Mouse (Mus musculus) midbrain, embryonic 12.5 days (tissue): ENCODE measurements around the gene Mrpl55. TPM values are rescaled to one million over a fixed set of nuclear protein-coding genes. Genes with fewer than 3 reads are reported as not detected.

Experiments used
- ATAC-seq: fragments of 200-750 bp; cut with Nextera tagmentation; 2 replicates; pipeline ENCODE4 v1.8.0; 2017; ENCODE audit warnings: low read depth, moderate TSS enrichment, moderate library complexity; ENCODE audit not compliant: low FRiP score
- H3K27ac ChIP-seq: fragments of 300-500 bp; sonication (generic); replicated peaks from 2 replicates; pipeline ENCODE4 v1.5.1; 2016; ENCODE audit warnings: mild to moderate bottlenecking
- H3K27me3 ChIP-seq: fragments of 300-500 bp; sonication (generic); 2 replicates; pipeline ENCODE4 v1.6.1; 2016; ENCODE audit warnings: mild to moderate bottlenecking
- H3K36me3 ChIP-seq: fragments of 300-500 bp; sonication (generic); 2 replicates; pipeline ENCODE4 v1.6.1; 2016
- H3K4me1 ChIP-seq: fragments of 300-500 bp; sonication (generic); 2 replicates; pipeline ENCODE4 v1.6.1; 2016
- H3K4me2 ChIP-seq: fragments of 300-500 bp; sonication (generic); replicated peaks from 2 replicates; pipeline ENCODE4 v1.6.1; 2016; ENCODE audit warnings: mild to moderate bottlenecking, moderate library complexity
- H3K4me3 ChIP-seq: fragments of 300-500 bp; sonication (generic); 2 replicates; pipeline ENCODE4 v1.5.1; 2016; ENCODE audit warnings: mild to moderate bottlenecking
- H3K9ac ChIP-seq: fragments of 300-500 bp; sonication (generic); replicated peaks from 2 replicates; pipeline ENCODE4 v1.6.1; 2016; ENCODE audit warnings: mild to moderate bottlenecking, moderate library complexity
- H3K9me3 ChIP-seq: fragments of 300-500 bp; sonication (generic); 2 replicates; pipeline ENCODE4 v1.6.1; 2016; ENCODE audit warnings: mild to moderate bottlenecking
- WGBS: fragments of 180-500 bp; shearing (Covaris S2); methylation state at CpG from one replicate; pipeline ENCODE4 v1.1.7; 2016; 5-methylcytosine and 5-hydroxymethylcytosine counted together
- polyA plus RNA-seq: library from polyadenylated mRNA; unstranded; fragments of >200 nt; fragmentation: Nextera tagmentation; extraction: Ambion mirVana; gene quantifications from 2 replicates; pipeline ENCODE4 v1.2.1, GENCODE M21; 2016

Mrpl55 gene
- polyA plus RNA-seq, 1 experiment from 2014 or later, result 84.3 TPM

DNA sequence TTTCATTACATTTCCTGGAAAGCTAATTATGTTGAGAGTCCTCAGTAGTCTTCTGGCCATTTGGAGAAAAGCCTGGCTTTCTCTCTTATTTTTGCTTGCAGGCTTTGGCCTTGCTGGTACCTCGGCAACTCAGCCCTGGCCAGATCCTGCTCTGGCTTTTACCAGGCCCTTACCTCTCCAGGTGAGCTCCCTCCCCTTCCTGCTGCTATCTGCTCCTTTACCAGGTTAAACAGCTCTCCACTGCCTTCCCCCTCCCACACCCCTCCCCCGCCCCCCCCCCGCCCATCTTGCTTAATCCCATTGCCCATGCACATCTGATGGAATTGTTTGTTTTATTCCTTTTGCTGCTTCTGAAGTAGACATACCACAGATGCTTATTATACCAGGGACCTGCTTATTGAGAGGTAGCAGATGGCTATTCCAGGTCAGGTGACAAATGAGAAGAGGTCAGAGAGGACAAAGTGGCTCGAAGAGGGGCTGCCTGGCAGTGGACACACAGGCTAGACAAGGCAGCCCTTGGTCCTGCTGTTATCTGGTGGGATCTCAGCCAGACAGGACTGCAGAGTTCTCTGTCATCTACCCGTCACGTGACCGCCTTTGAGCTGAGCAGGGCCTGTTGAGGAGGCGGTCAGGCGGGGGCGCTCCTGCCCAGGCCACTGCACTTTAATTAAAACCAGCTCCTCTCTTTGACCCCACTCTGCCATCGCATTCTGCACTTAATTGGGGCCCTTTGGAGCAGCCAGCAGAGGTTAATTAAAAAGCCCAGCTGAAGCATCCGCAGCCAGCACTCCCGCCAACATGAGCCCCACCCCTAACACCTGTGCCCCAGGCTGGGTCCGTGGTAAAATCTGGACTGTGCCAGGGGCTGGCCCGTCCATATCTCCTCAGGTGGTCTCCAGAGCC lies 36.5 kb downstream of the Mrpl55 start:
- Histone ChIP-seq H3K4me3 (no peak overlapping the region), H3K36me3 (no peaks in the 10 kb centered on the region), H3K9me3 (no peaks in the 10 kb centered on the region), H3K4me1 (peaks cover 16% of the 10 kb centered on the region), H3K9ac (no peak overlapping the region), H3K4me2 (no peak overlapping the region), H3K27me3 (peaks cover 60% of the 10 kb centered on the region), H3K27ac (no peak overlapping the region)
- WGBS, result 4% methylated on average over 14 of the region's 15 CpGs
- peak; percentile 85 for ATAC-seq

GRCm38 (mm10) chr11:59239428-59239785 lies 37.1 kb downstream of the Mrpl55 start:
- H3K4me3 ChIP-seq, result no peak overlapping the region
- no peak overlapping the region for H3K27ac ChIP-seq
- peak; percentile 41; the same call in 1 of the 2 replicates for ATAC-seq

DNA sequence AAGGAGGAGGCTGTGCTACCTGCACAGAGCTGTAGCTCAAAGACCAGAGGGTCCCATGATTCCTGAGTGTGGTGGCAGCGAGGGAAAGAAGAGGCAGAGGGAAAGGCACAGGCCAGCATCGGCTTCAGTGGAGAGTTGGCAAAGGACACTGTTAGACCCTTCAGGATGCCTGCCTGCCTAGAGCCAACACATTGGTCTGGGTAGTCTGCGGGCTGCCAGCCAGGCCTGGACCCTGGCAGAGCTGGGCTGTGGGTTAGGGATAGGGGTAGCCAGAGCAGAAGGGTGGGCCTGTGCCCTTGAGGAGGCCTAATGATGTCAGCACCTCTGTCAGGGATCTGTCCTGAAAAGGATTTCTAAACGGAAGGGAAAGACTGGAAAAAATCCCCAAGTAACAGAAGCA lies 37.5 kb downstream of the Mrpl55 start:
- H3K9me3 ChIP-seq, result no peaks in the 10 kb centered on the region
- peaks cover 16% of the 10 kb centered on the region for H3K4me1 ChIP-seq
- H3K4me2 ChIP-seq, result no peak overlapping the region
- H3K9ac ChIP-seq, result no peak overlapping the region
- 83% methylated on average over 4 of the region's 4 CpGs for WGBS
- H3K36me3 ChIP-seq, result no peaks in the 10 kb centered on the region
- no peak overlapping the region for H3K27ac ChIP-seq
- peaks cover 65% of the 10 kb centered on the region for H3K27me3 ChIP-seq
- no peak for ATAC-seq
- H3K4me3 ChIP-seq, result no peak overlapping the region

More at GRCm38 (mm10) chr11:59239428-59239785, 37.1 kb downstream of the Mrpl55 start:
- Histone ChIP-seq H3K4me1 (peaks cover 16% of the 10 kb centered on the region), H3K27me3 (peaks cover 65% of the 10 kb centered on the region), H3K9me3 (no peaks in the 10 kb centered on the region), H3K9ac (no peak overlapping the region), H3K36me3 (no peaks in the 10 kb centered on the region), H3K4me2 (no peak overlapping the region)
- 66% methylated on average over 4 of the region's 4 CpGs for WGBS

GRCm38 (mm10) chr11:59241841-59242240 lies 39.6 kb downstream of the Mrpl55 start:
- Histone ChIP-seq H3K27ac (no peak overlapping the region), H3K4me3 (no peak overlapping the region), H3K36me3 (no peaks in the 10 kb centered on the region), H3K9me3 (no peaks in the 10 kb centered on the region), H3K4me1 (peaks cover 16% of the 10 kb centered on the region), H3K9ac (no peak overlapping the region), H3K4me2 (no peak overlapping the region), H3K27me3 (peaks cover 67% of the 10 kb centered on the region)
- no peak for ATAC-seq
- 30% methylated on average over 3 of the region's 3 CpGs for WGBS

DNA sequence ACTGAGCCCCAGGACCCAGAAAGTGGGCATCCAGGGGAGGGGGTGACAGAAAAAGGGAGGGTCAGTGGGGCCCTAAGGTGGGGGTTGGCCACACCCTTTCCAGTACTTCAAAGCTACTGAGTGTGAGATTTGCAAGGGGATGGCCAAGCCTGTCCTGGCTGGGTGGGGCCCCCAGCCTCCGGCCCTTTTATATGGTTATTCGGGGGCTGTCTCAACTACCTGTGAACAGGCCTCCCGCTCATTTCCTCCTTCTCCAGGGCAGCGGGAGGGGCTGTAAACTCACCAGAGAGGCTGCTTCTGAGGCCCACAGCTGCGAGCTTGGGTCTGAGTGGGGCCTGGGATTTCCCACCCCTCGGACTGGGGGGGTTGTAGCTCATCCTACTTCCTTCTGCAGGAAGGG lies 41.6 kb downstream of the Mrpl55 start:
- H3K27ac ChIP-seq, result no peak overlapping the region
- H3K4me2 ChIP-seq, result no peak overlapping the region
- peaks cover 61% of the 10 kb centered on the region for H3K27me3 ChIP-seq
- H3K4me3 ChIP-seq, result no peak overlapping the region
- 35% methylated on average over 6 of the region's 6 CpGs for WGBS
- no peaks in the 10 kb centered on the region for H3K36me3 ChIP-seq
- no peaks in the 10 kb centered on the region for H3K9me3 ChIP-seq
- H3K9ac ChIP-seq, result no peak overlapping the region
- ATAC-seq, result no peak
- peaks cover 9% of the 10 kb centered on the region for H3K4me1 ChIP-seq

GRCm38 (mm10) chr11:59248101-59248500 lies 45.8 kb downstream of the Mrpl55 start:
- Histone ChIP-seq H3K9me3 (no peaks in the 10 kb centered on the region), H3K9ac (no peak overlapping the region), H3K36me3 (no peaks in the 10 kb centered on the region), H3K27me3 (peaks cover 44% of the 10 kb centered on the region), H3K4me2 (no peak overlapping the region), H3K4me1 (no peaks in the 10 kb centered on the region), H3K27ac (no peak overlapping the region), H3K4me3 (no peak overlapping the region)
- ATAC-seq, result no peak
- WGBS, result 74% methylated on average over 10 of the region's 10 CpGs

Other genes with a start within 250 kb of the Mrpl55 start
- 87.2 and 87.5 TPM in 2 replicates for gene Hist3h2a, start 247.8 kb upstream of the Mrpl55 start, polyA plus RNA-seq
- 0.64 and 0.86 TPM in 2 replicates for gene Trim17, start 247.8 kb upstream of the Mrpl55 start, polyA plus RNA-seq
- 19.9 and 20.5 TPM in 2 replicates for gene Trim11, start 224.4 kb upstream of the Mrpl55 start, polyA plus RNA-seq
- 0.08 and 0.14 TPM in 2 replicates for gene Obscn, start 66.1 kb upstream of the Mrpl55 start, polyA plus RNA-seq
- gene Iba57, start 38.7 kb upstream of the Mrpl55 start, polyA plus RNA-seq, result 6.2 and 7.3 TPM in 2 replicates
- gene Gjc2, start 19.3 kb upstream of the Mrpl55 start, polyA plus RNA-seq, result 0.10 TPM in 2 replicates
- 83.8 and 95.1 TPM in 2 replicates for gene Guk1, start 10.3 kb upstream of the Mrpl55 start, polyA plus RNA-seq
- 35.0 and 36.4 TPM in 2 replicates for gene 2310033P09Rik, start 5.8 kb downstream of the Mrpl55 start, polyA plus RNA-seq
- 539 and 564 TPM in 2 replicates for gene Arf1, start 25.8 kb downstream of the Mrpl55 start, polyA plus RNA-seq
- gene Wnt3a, start 88.3 kb downstream of the Mrpl55 start, polyA plus RNA-seq, result 2.0 and 3.7 TPM in 2 replicates
- gene Wnt9a, start 104.4 kb downstream of the Mrpl55 start, polyA plus RNA-seq, result 7.3 and 8.1 TPM in 2 replicates
- 0.14 TPM in 1 of 2 replicates, not detected in the other for gene Prss38, start 173.2 kb downstream of the Mrpl55 start, polyA plus RNA-seq
- gene Jmjd4, start 247.6 kb downstream of the Mrpl55 start, polyA plus RNA-seq, result 13.5 and 13.6 TPM in 2 replicates
- 180 and 189 TPM in 2 replicates for gene Snap47, start 248.7 kb downstream of the Mrpl55 start, polyA plus RNA-seq